Mouse (Mus musculus) adrenal gland, postnatal 4 days (tissue): ENCODE measurements around the gene Fam189a1. TPM values are rescaled to one million over a fixed set of nuclear protein-coding genes. Genes with fewer than 3 reads are reported as not detected.
A peak's percentile ranks its signal among the peaks of the same experiment; 100 is the strongest.

Experiments used
- DNase-seq, 2 experiments: peaks; one replicate each; pipeline ENCODE4 v3.0.0; 2021 to 2022; ENCODE audit warnings: low spot score in 2 of 2, mixed read lengths in 2 of 2
- total RNA-seq, 2 experiments: library from RNA; stranded (reverse); gene quantifications; 2 replicates each; pipeline ENCODE4 v1.2.3; 2021

Fam189a1 gene
- total RNA-seq, 2 experiments from 2014 or later, result 0.84 to 1.2 TPM

- DNase-seq, result no peak
These were observed 272.0 kb downstream of the Fam189a1 start for GRCm38 (mm10) chr7:64884187-64884862.

GRCm38 (mm10) chr7:64882243-64882642 is 274.1 kb downstream of the Fam189a1 start:
- no peak for DNase-seq

- DNase-seq, result no peak
These were observed 275.0 kb downstream of the Fam189a1 start for GRCm38 (mm10) chr7:64881387-64881786.

GRCm38 (mm10) chr7:64880415-64880814 is 276.0 kb downstream of the Fam189a1 start:
- no peak for DNase-seq

GRCm38 (mm10) chr7:64874941-64875340 is 281.4 kb downstream of the Fam189a1 start:
- DNase-seq, result no peak

GRCm38 (mm10) chr7:64873266-64873665 is 283.1 kb downstream of the Fam189a1 start:
- no peak for DNase-seq

- peak; percentile 88 to 90 for DNase-seq
These were observed 283.6 kb downstream of the Fam189a1 start, which contains the start of gene Nsmce3 for GRCm38 (mm10) chr7:64872743-64873241. Gene Nsmce3 (minus strand): TSS chr7:64872997.

- DNase-seq, result no peak
These were observed 284.2 kb downstream of the Fam189a1 start for GRCm38 (mm10) chr7:64871987-64872742.

- DNase-seq, result no peak
These were observed 286.8 kb downstream of the Fam189a1 start for GRCm38 (mm10) chr7:64869549-64870065.

GRCm38 (mm10) chr7:64863538-64863937 is 292.8 kb downstream of the Fam189a1 start:
- DNase-seq, result no peak

GRCm38 (mm10) chr7:64862978-64863377 is 293.4 kb downstream of the Fam189a1 start:
- no peak for DNase-seq

- no peak for DNase-seq
These were observed 299.8 kb downstream of the Fam189a1 start for GRCm38 (mm10) chr7:64856526-64857082.

GRCm38 (mm10) chr7:64855976-64856375 is 300.4 kb downstream of the Fam189a1 start:
- DNase-seq, result no peak

GRCm38 (mm10) chr7:64855389-64855927 is 300.9 kb downstream of the Fam189a1 start:
- DNase-seq, result no peak

GRCm38 (mm10) chr7:64850791-64851190 is 305.6 kb downstream of the Fam189a1 start:
- no peak for DNase-seq

GRCm38 (mm10) chr7:64847366-64847899 is 308.9 kb downstream of the Fam189a1 start:
- DNase-seq, result no peak

GRCm38 (mm10) chr7:64846061-64846460 is 310.3 kb downstream of the Fam189a1 start:
- DNase-seq, result no peak

GRCm38 (mm10) chr7:64840946-64841659 is 315.3 kb downstream of the Fam189a1 start:
- DNase-seq, result no peak

- DNase-seq, result no peak
These were observed 315.8 kb downstream of the Fam189a1 start for GRCm38 (mm10) chr7:64840576-64840895.

GRCm38 (mm10) chr7:64839801-64840575 is 316.4 kb downstream of the Fam189a1 start:
- DNase-seq, result peak in 1 of 2 experiments; percentile 22
